Mouse (Mus musculus): ENCODE results near the gene Gnaq.

Gnaq gene

GRCm38 (mm10) chr19:16189066-16189765 is 56.6 kb downstream of the Gnaq start:
- DNase-seq (ENCODE audit: low read depth, low spot score), result peak; percentile 15

- no peak for DNase-seq (ENCODE audit: low read depth, low spot score)
These were observed 65.5 kb downstream of the Gnaq start for GRCm38 (mm10) chr19:16198162-16198561.

- DNase-seq (ENCODE audit: low read depth, low spot score), result no peak
These were observed 68.7 kb downstream of the Gnaq start for GRCm38 (mm10) chr19:16201356-16201755.

GRCm38 (mm10) chr19:16204776-16205680 is 72.4 kb downstream of the Gnaq start:
- DNase-seq (ENCODE audit: low read depth, low spot score), result no peak

GRCm38 (mm10) chr19:16209616-16210015 is 77.0 kb downstream of the Gnaq start:
- DNase-seq (ENCODE audit: low read depth, low spot score), result no peak

GRCm38 (mm10) chr19:16214946-16215345 is 82.3 kb downstream of the Gnaq start:
- no peak for DNase-seq (ENCODE audit: low read depth, low spot score)

- DNase-seq (ENCODE audit: low read depth, low spot score), result no peak
These were observed 82.9 kb downstream of the Gnaq start for GRCm38 (mm10) chr19:16215430-16216016.

GRCm38 (mm10) chr19:16219978-16220377 is 87.3 kb downstream of the Gnaq start:
- DNase-seq (ENCODE audit: low read depth, low spot score), result no peak

- no peak for DNase-seq (ENCODE audit: low read depth, low spot score)
These were observed 89.9 kb downstream of the Gnaq start for GRCm38 (mm10) chr19:16222526-16222925.

- DNase-seq (ENCODE audit: low read depth, low spot score), result no peak
These were observed 90.5 kb downstream of the Gnaq start for GRCm38 (mm10) chr19:16223126-16223525.

GRCm38 (mm10) chr19:16224831-16225230 is 92.2 kb downstream of the Gnaq start:
- no peak for DNase-seq (ENCODE audit: low read depth, low spot score)

GRCm38 (mm10) chr19:16231584-16231983 is 99.0 kb downstream of the Gnaq start:
- DNase-seq (ENCODE audit: low read depth, low spot score), result no peak

GRCm38 (mm10) chr19:16235594-16235993 is 103.0 kb downstream of the Gnaq start:
- no peak for DNase-seq (ENCODE audit: low read depth, low spot score)

- DNase-seq (ENCODE audit: low read depth, low spot score), result no peak
These were observed 104.4 kb downstream of the Gnaq start for GRCm38 (mm10) chr19:16237034-16237433.

- DNase-seq (ENCODE audit: low read depth, low spot score), result no peak
These were observed 105.4 kb downstream of the Gnaq start for GRCm38 (mm10) chr19:16238072-16238471.

GRCm38 (mm10) chr19:16238512-16238911 is 105.9 kb downstream of the Gnaq start:
- no peak for DNase-seq (ENCODE audit: low read depth, low spot score)

- no peak for DNase-seq (ENCODE audit: low read depth, low spot score)
These were observed 110.1 kb downstream of the Gnaq start for GRCm38 (mm10) chr19:16242708-16243107.

- no peak for DNase-seq (ENCODE audit: low read depth, low spot score)
These were observed 116.4 kb downstream of the Gnaq start for GRCm38 (mm10) chr19:16249025-16249424.

- no peak for DNase-seq (ENCODE audit: low read depth, low spot score)
These were observed 118.3 kb downstream of the Gnaq start for GRCm38 (mm10) chr19:16250921-16251320.

- no peak for DNase-seq (ENCODE audit: low read depth, low spot score)
These were observed 119.2 kb downstream of the Gnaq start for GRCm38 (mm10) chr19:16251819-16252218.

- DNase-seq (ENCODE audit: low read depth, low spot score), result no peak
These were observed 120.1 kb downstream of the Gnaq start for GRCm38 (mm10) chr19:16252696-16253095.

GRCm38 (mm10) chr19:16254881-16255280 is 122.2 kb downstream of the Gnaq start:
- no peak for DNase-seq (ENCODE audit: low read depth, low spot score)
